In the genomic region with DNA sequence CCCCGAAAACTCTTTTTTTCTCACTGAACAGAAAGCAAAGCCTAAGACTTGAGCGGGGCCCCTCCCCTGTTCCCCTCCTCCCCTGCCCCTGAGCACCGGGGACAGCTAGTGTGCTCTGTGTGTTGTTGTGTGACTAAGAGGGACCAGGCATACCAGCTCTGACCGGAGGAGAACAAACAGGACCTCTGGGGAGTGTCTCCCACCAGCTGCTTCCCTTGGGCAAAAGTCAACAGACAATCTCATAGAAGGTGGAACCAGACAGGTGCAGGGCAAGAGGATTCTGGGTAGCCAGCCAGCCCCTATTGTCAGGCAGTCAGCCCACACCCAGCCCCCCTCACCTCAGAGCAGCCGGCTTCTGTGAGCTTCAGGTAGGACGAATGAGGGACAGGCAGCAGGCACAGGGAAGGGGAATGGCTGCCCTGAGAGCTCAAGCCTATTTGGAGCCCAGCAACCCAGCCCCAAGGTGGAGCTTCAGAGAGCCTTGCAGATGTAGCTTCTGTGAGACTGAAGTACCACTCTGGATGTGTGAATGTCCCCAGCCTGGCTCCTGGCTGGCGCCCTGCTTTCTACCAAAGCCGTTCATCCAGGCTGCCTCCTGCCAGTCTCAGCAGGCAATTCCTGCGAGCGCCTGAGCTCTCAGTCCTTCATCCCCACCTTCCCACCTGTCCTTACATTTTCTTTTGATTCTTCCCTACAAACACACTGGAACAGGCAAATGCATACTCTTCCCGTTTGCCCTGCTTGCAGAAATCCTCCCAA, we compare ENCODE assay signal across 20 mouse cellular contexts. TPM values are rescaled to one million over a fixed set of nuclear protein-coding genes. Genes with fewer than 3 reads are reported as not detected.
DNase-seq lines count a peak whose midpoint lies in the region; ATAC-seq and TF ChIP-seq lines count a peak whose summit lies in the region.
"Had no signal": no experiment of that assay in that cellular context is flagged by ENCODE, and none has a peak within 500 bp of the region (broad histone marks: within the 10 kb centered on the region; RNA-seq: fewer than 3 reads in every experiment).

No protein-coding gene starts in this region.

- H3K27ac ChIP-seq in lung, embryonic 15.5 days, result peak overlapping the region; percentile 6; the same call in 1 of the 2 replicates
- H3K27ac ChIP-seq in embryonic facial prominence, embryonic 10.5 days (replicated peaks), result no peak overlapping the region; the same call in 1 of the 2 replicates
- peak overlapping the region; percentile 67 for H3K27ac ChIP-seq in stomach, embryonic 15.5 days
- no peak overlapping the region for H3K27ac ChIP-seq in gastrocnemius, adult 2 months
- H3K27ac ChIP-seq in thymus, adult 2 months (ENCODE audit: control insufficient read depth, insufficient read depth, low read length), result no peak overlapping the region
- H3K27ac ChIP-seq: heart, embryonic 10.5 days; hindbrain, postnatal 0 days; macrophage; midbrain, embryonic 13.5 days had no signal

- no peak for DNase-seq in lung, postnatal 14 days
- peak; percentile 45 for DNase-seq in cerebellum, adult 11-12 months
- DNase-seq in embryonic facial prominence, embryonic 10.5 days (ENCODE audit: low spot score), result peak; percentile 14
- DNase-seq in gastrocnemius, adult 2 months, result no peak
- no peak for DNase-seq in thymus, adult 2 months
- DNase-seq: adrenal gland, postnatal 36 days; gastrocnemius, postnatal 14 days; layer of hippocampus, adult 9-11 months; thymus, adult 18-20 months had no signal

- WGBS in lung, embryonic 15.5 days, result 35% methylated on average over 11 of the region's 11 CpGs
- WGBS in embryonic facial prominence, embryonic 10.5 days, result 37% methylated on average over 11 of the region's 11 CpGs
- WGBS in stomach, embryonic 15.5 days, result 44% methylated on average over 11 of the region's 11 CpGs
- WGBS in thymus, adult 2 months, result 57% methylated on average over 11 of the region's 11 CpGs

- no peak for ATAC-seq in lung, embryonic 15.5 days (ENCODE audit: borderline replicate concordance, extremely low read depth, low FRiP score, low TSS enrichment)
- ATAC-seq in stomach, embryonic 15.5 days (ENCODE audit: insufficient read depth, low FRiP score, low read depth), result peak; percentile 66
- ATAC-seq in inflammation-experienced regulatory T-cells, adult 6 months, result no peak
- ATAC-seq: hindbrain, postnatal 0 days; midbrain, embryonic 13.5 days had no signal

- H3K9ac ChIP-seq in lung, embryonic 15.5 days, result no peak overlapping the region
- H3K9ac ChIP-seq in stomach, embryonic 15.5 days, result no peak overlapping the region
- H3K9ac ChIP-seq: midbrain, embryonic 13.5 days had no signal

- peaks cover 19% of the 10 kb centered on the region for H3K27me3 ChIP-seq in lung, embryonic 15.5 days
- peaks cover 36% of the 10 kb centered on the region for H3K27me3 ChIP-seq in embryonic facial prominence, embryonic 10.5 days (replicated peaks; ENCODE audit: low read depth, poor library complexity, severe bottlenecking)
- H3K27me3 ChIP-seq in stomach, embryonic 15.5 days (replicated peaks), result no peaks in the 10 kb centered on the region
- H3K27me3 ChIP-seq in thymus, adult 2 months (ENCODE audit: control insufficient read depth, insufficient read depth, low read length), result no peaks in the 10 kb centered on the region

- peaks cover 11% of the 10 kb centered on the region; the same call in 1 of the 2 replicates for H3K4me1 ChIP-seq in lung, embryonic 15.5 days
- H3K4me1 ChIP-seq in embryonic facial prominence, embryonic 10.5 days, result peaks cover 50% of the 10 kb centered on the region
- no peaks in the 10 kb centered on the region; the same call in 1 of the 2 replicates for H3K4me1 ChIP-seq in stomach, embryonic 15.5 days
- peaks cover 7% of the 10 kb centered on the region; the same call in 1 of the 2 replicates for H3K4me1 ChIP-seq in thymus, adult 2 months (replicated peaks; ENCODE audit: control insufficient read depth, insufficient read depth, low read length)
- H3K4me1 ChIP-seq: midbrain, embryonic 13.5 days had no signal

- peaks cover 6% of the 10 kb centered on the region; the same call in 1 of the 2 replicates for H3K36me3 ChIP-seq in lung, embryonic 15.5 days
- no peaks in the 10 kb centered on the region for H3K36me3 ChIP-seq in embryonic facial prominence, embryonic 10.5 days (replicated peaks)
- H3K36me3 ChIP-seq in stomach, embryonic 15.5 days, result no peaks in the 10 kb centered on the region
- no peaks in the 10 kb centered on the region for H3K36me3 ChIP-seq in thymus, adult 2 months (ENCODE audit: control insufficient read depth, insufficient read depth, low read length)
- H3K36me3 ChIP-seq: heart, embryonic 10.5 days; midbrain, embryonic 13.5 days had no signal

- no peak overlapping the region for H3K4me3 ChIP-seq in lung, embryonic 15.5 days
- H3K4me3 ChIP-seq in embryonic facial prominence, embryonic 10.5 days, result no peak overlapping the region
- no peak overlapping the region for H3K4me3 ChIP-seq in stomach, embryonic 15.5 days (replicated peaks)
- no peak overlapping the region for H3K4me3 ChIP-seq in gastrocnemius, adult 2 months
- H3K4me3 ChIP-seq in thymus, adult 2 months (ENCODE audit: control insufficient read depth, insufficient read depth, low read length), result no peak overlapping the region
- H3K4me3 ChIP-seq: heart, embryonic 10.5 days; midbrain, embryonic 13.5 days had no signal

- no peak for TF ChIP-seq CTCF in gastrocnemius, adult 2 months (IDR thresholded peaks at IDR 0.05)
- TF ChIP-seq CTCF in thymus, adult 2 months (IDR thresholded peaks at IDR 0.05; ENCODE audit: borderline replicate concordance, control insufficient read depth, extremely low read depth, insufficient read depth, low read length, poor library complexity), result no peak

- TF ChIP-seq POLR2A in thymus, adult 2 months (IDR thresholded peaks at IDR 0.05; ENCODE audit: control insufficient read depth, extremely low read depth, insufficient read depth, low read length, poor library complexity), result no peak

- no peaks in the 10 kb centered on the region for H3K9me3 ChIP-seq in lung, embryonic 15.5 days
- H3K9me3 ChIP-seq in embryonic facial prominence, embryonic 10.5 days, result no peaks in the 10 kb centered on the region
- H3K9me3 ChIP-seq in stomach, embryonic 15.5 days, result no peaks in the 10 kb centered on the region
- H3K9me3 ChIP-seq: heart, embryonic 10.5 days; midbrain, embryonic 13.5 days had no signal

- H3K4me2 ChIP-seq in lung, embryonic 15.5 days, result peak overlapping the region; percentile 55; the same call in 1 of the 2 replicates
- peak overlapping the region; percentile 48 for H3K4me2 ChIP-seq in stomach, embryonic 15.5 days
- H3K4me2 ChIP-seq: liver, embryonic 11.5 days; midbrain, embryonic 13.5 days had no signal

- intact Hi-C loops in gastrocnemius, adult 2 months (cut with DNase I), result no loop called here

RNA-seq across cellular contexts. Expression of a gene that starts 4.1 kb away (rescaled TPM):
- 152 and 158 TPM in 2 replicates for polyA plus RNA-seq in lung, embryonic 15.5 days (2015; fragmentation: Nextera tagmentation; extraction: Ambion mirVana)
- polyA plus RNA-seq in embryonic facial prominence, embryonic 10.5 days (2016; fragmentation: Nextera tagmentation; extraction: Ambion mirVana), result 16.2 and 17.4 TPM in 2 replicates
- 172 and 231 TPM in 2 replicates for polyA plus RNA-seq in stomach, embryonic 15.5 days (2015; fragmentation: Nextera tagmentation; extraction: Ambion mirVana)
- not detected for total RNA-seq in gastrocnemius, adult 2 months (2021)
- polyA plus RNA-seq in thymus, adult 2 months (2012; rRNA removed), result 20.8 and 28.3 TPM in 2 replicates
- polyA plus RNA-seq in inflammation-experienced regulatory T-cells, adult 6 months (2017; shearing (Covaris generic)), result under 1 TPM in 1 of 3 experiments, not detected in 2; 0.09 TPM
- total RNA-seq: gastrocnemius, postnatal 14 days had no signal
- polyA plus RNA-seq: macrophage had no signal

RNA-seq across cellular contexts. Expression of a gene that starts 23.6 kb away (rescaled TPM):
- 0.38 and 0.39 TPM in 2 replicates for polyA plus RNA-seq in lung, embryonic 15.5 days (2015; fragmentation: Nextera tagmentation; extraction: Ambion mirVana)
- 0.12 TPM in 1 of 2 replicates, not detected in the other for polyA plus RNA-seq in embryonic facial prominence, embryonic 10.5 days (2016; fragmentation: Nextera tagmentation; extraction: Ambion mirVana)
- polyA plus RNA-seq in stomach, embryonic 15.5 days (2015; fragmentation: Nextera tagmentation; extraction: Ambion mirVana), result 0.24 and 0.40 TPM in 2 replicates
- total RNA-seq in gastrocnemius, adult 2 months (2021), result not detected
- 0.57 and 0.77 TPM in 2 replicates for polyA plus RNA-seq in thymus, adult 2 months (2012; rRNA removed)
- polyA plus RNA-seq in inflammation-experienced regulatory T-cells, adult 6 months (2017; shearing (Covaris generic)), result 1 to 10 TPM in 1 of 3 experiments, under 1 TPM in 2; 0.36 to 1.6 (median 0.87) TPM
- total RNA-seq: adrenal gland, postnatal 36 days; gastrocnemius, postnatal 14 days; heart, postnatal 25 days; left cerebral cortex, postnatal 25 days had no signal
- polyA plus RNA-seq: heart, embryonic 10.5 days; liver, embryonic 11.5 days; macrophage had no signal

RNA-seq across cellular contexts. Expression of a gene that starts 32.6 kb away (rescaled TPM):
- not detected in 2 replicates for polyA plus RNA-seq in lung, embryonic 15.5 days (2015; fragmentation: Nextera tagmentation; extraction: Ambion mirVana)
- not detected in 2 replicates for polyA plus RNA-seq in embryonic facial prominence, embryonic 10.5 days (2016; fragmentation: Nextera tagmentation; extraction: Ambion mirVana)
- 0.14 TPM in 1 of 2 replicates, not detected in the other for polyA plus RNA-seq in stomach, embryonic 15.5 days (2015; fragmentation: Nextera tagmentation; extraction: Ambion mirVana)
- total RNA-seq in gastrocnemius, adult 2 months (2021), result not detected
- not detected in 2 replicates for polyA plus RNA-seq in thymus, adult 2 months (2012; rRNA removed)
- not detected for polyA plus RNA-seq in inflammation-experienced regulatory T-cells, adult 6 months (2017; shearing (Covaris generic))
- total RNA-seq: adrenal gland, postnatal 36 days; gastrocnemius, postnatal 14 days; heart, postnatal 25 days; hindbrain, postnatal 0 days; left cerebral cortex, postnatal 25 days had no signal
- polyA plus RNA-seq: embryonic facial prominence, embryonic 11.5 days; heart, embryonic 10.5 days; liver, embryonic 11.5 days; macrophage; midbrain, embryonic 13.5 days had no signal

RNA-seq across cellular contexts. Expression of a gene that starts 45.0 kb away (rescaled TPM):
- polyA plus RNA-seq in lung, embryonic 15.5 days (2015; fragmentation: Nextera tagmentation; extraction: Ambion mirVana), result 1.7 and 2.0 TPM in 2 replicates
- 0.04 and 0.16 TPM in 2 replicates for polyA plus RNA-seq in embryonic facial prominence, embryonic 10.5 days (2016; fragmentation: Nextera tagmentation; extraction: Ambion mirVana)
- polyA plus RNA-seq in stomach, embryonic 15.5 days (2015; fragmentation: Nextera tagmentation; extraction: Ambion mirVana), result 7.7 and 12.7 TPM in 2 replicates
- total RNA-seq in gastrocnemius, adult 2 months (2021), result 1 to 10 TPM; 1.6 to 2.5 TPM
- polyA plus RNA-seq in thymus, adult 2 months (2012; rRNA removed), result 3.1 and 3.8 TPM in 2 replicates
- polyA plus RNA-seq in inflammation-experienced regulatory T-cells, adult 6 months (2017; shearing (Covaris generic)), result under 1 TPM in 1 of 3 experiments, not detected in 2; 0.16 TPM
- polyA plus RNA-seq: embryonic facial prominence, embryonic 11.5 days; liver, embryonic 11.5 days had no signal

RNA-seq across cellular contexts. Expression of a gene that starts 48.6 kb away (rescaled TPM):
- not detected in 2 replicates for polyA plus RNA-seq in lung, embryonic 15.5 days (2015; fragmentation: Nextera tagmentation; extraction: Ambion mirVana)
- polyA plus RNA-seq in embryonic facial prominence, embryonic 10.5 days (2016; fragmentation: Nextera tagmentation; extraction: Ambion mirVana), result not detected in 2 replicates
- polyA plus RNA-seq in stomach, embryonic 15.5 days (2015; fragmentation: Nextera tagmentation; extraction: Ambion mirVana), result not detected in 2 replicates
- not detected for total RNA-seq in gastrocnemius, adult 2 months (2021)
- polyA plus RNA-seq in thymus, adult 2 months (2012; rRNA removed), result 0.56 and 0.66 TPM in 2 replicates
- not detected for polyA plus RNA-seq in inflammation-experienced regulatory T-cells, adult 6 months (2017; shearing (Covaris generic))
- total RNA-seq: adrenal gland, postnatal 36 days; gastrocnemius, postnatal 14 days; heart, postnatal 25 days; hindbrain, postnatal 0 days; left cerebral cortex, postnatal 25 days had no signal
- polyA plus RNA-seq: embryonic facial prominence, embryonic 11.5 days; heart, embryonic 10.5 days; liver, embryonic 11.5 days; macrophage; midbrain, embryonic 13.5 days had no signal

Comparison
In these comparisons a context has a peak if more than half of its experiments do, and no peak if none do; other contexts are left out.
1. H3K27ac ChIP-seq: peak in lung, embryonic 15.5 days (single experiment) and stomach, embryonic 15.5 days (single experiment); none in embryonic facial prominence, embryonic 10.5 days (single experiment), gastrocnemius, adult 2 months (single experiment) and thymus, adult 2 months (single experiment).
2. DNase-seq: peak in cerebellum, adult 11-12 months (single experiment) and embryonic facial prominence, embryonic 10.5 days (single experiment); none in lung, postnatal 14 days (single experiment), gastrocnemius, adult 2 months (single experiment) and thymus, adult 2 months (single experiment).
3. RNA of a gene that starts 4.1 kb away (polyA plus RNA-seq): 172 to 231 TPM in stomach, embryonic 15.5 days, 152 to 158 TPM in lung, embryonic 15.5 days, 20.8 to 28.3 TPM in thymus, adult 2 months and 16.2 to 17.4 TPM in embryonic facial prominence, embryonic 10.5 days; 0.09 TPM in inflammation-experienced regulatory T-cells, adult 6 months; every median in the first group is over 10 times any median in the second.